Mouse (Mus musculus) liver, embryonic 18 days (tissue): Measurements from ENCODE around the gene Mup9. TPM values are rescaled to one million over a fixed set of nuclear protein-coding genes. Genes with fewer than 3 reads are reported as not detected.

Source experiments
- polyA plus RNA-seq: library from polyadenylated mRNA; depleted of rRNA; stranded (reverse); fragments of >200 nt; gene quantifications from 2 replicates; pipeline ENCODE4 v1.2.3, GENCODE M21; 2012; rRNA removed

Mup9 gene
- not detected in 2 replicates for polyA plus RNA-seq

GRCm38 (mm10) chr4:60421852-60422251 lies at the start of gene Mup9:
Gene Mup9 (minus strand): TSS chr4:60421952.

Other genes starting within 250 kb of the Mup9 start
- not detected in 2 replicates for gene Mup8, start 199.4 kb downstream of the Mup9 start, polyA plus RNA-seq
- not detected in 2 replicates for gene Mup1, start 80.0 kb upstream of the Mup9 start, polyA plus RNA-seq
- gene Mup10, start 160.2 kb upstream of the Mup9 start, polyA plus RNA-seq, result not detected in 2 replicates
- not detected in 2 replicates for gene Mup11, start 240.5 kb upstream of the Mup9 start, polyA plus RNA-seq